Mouse (Mus musculus) stomach, embryonic 16.5 days (tissue): ENCODE data around the gene Pla2g10. TPM values are rescaled to one million over a fixed set of nuclear protein-coding genes. Genes with fewer than 3 reads are reported as not detected.
"Not testable (repeated sequence)": the region's sequence is repeated elsewhere in the genome, so short reads cannot be mapped to it uniquely, and the experiment has no call there.

Experiments used
- ATAC-seq: fragments of 200-750 bp; cut with Nextera tagmentation; 2 replicates; pipeline ENCODE4 v1.8.0; 2017; ENCODE audit warnings: moderate number of reproducible peaks, moderate TSS enrichment; ENCODE audit not compliant: insufficient read depth, low FRiP score
- H3K27ac ChIP-seq: fragments of 300-500 bp; sonication (generic); 2 replicates; pipeline ENCODE4 v1.5.1; 2014; ENCODE audit warnings: low read length
- H3K27me3 ChIP-seq: fragments of 300-500 bp; sonication (generic); 2 replicates; pipeline ENCODE4 v1.6.1; 2014; ENCODE audit warnings: low read length, control low read depth, mixed read lengths; ENCODE audit not compliant: control insufficient read depth, insufficient read depth
- H3K36me3 ChIP-seq: fragments of 300-500 bp; sonication (generic); 2 replicates; pipeline ENCODE4 v1.6.1; 2014; ENCODE audit warnings: low read length; ENCODE audit not compliant: control insufficient read depth, insufficient read depth
- H3K4me1 ChIP-seq: fragments of 300-500 bp; sonication (generic); 2 replicates; pipeline ENCODE4 v1.6.1; 2014; ENCODE audit warnings: low read length, control low read depth, mixed read lengths; ENCODE audit not compliant: control insufficient read depth, insufficient read depth
- H3K4me2 ChIP-seq: fragments of 300-500 bp; sonication (generic); 2 replicates; pipeline ENCODE4 v1.6.1; 2014; ENCODE audit warnings: low read depth, low read length, mixed read lengths
- H3K4me3 ChIP-seq: fragments of 300-500 bp; sonication (generic); replicated peaks from 2 replicates; pipeline ENCODE4 v1.5.1; 2014; ENCODE audit warnings: mild to moderate bottlenecking, low read length
- H3K9ac ChIP-seq: fragments of 300-500 bp; sonication (generic); 2 replicates; pipeline ENCODE4 v1.6.1; 2014; ENCODE audit warnings: low read length
- H3K9me3 ChIP-seq: fragments of 300-500 bp; sonication (generic); replicated peaks from 2 replicates; pipeline ENCODE4 v1.6.1; 2016; ENCODE audit warnings: low read length, control low read depth; ENCODE audit not compliant: control insufficient read depth
- WGBS: fragments of 180-500 bp; shearing (Covaris S2); extraction: QIAGEN DNeasy Blood & Tissue Kit; methylation state at CpG from one replicate; pipeline ENCODE4 v1.1.7; 2014; 5-methylcytosine and 5-hydroxymethylcytosine counted together
- polyA plus RNA-seq: library from polyadenylated mRNA; unstranded; fragments of >200 nt; fragmentation: Nextera tagmentation; extraction: Ambion mirVana; gene quantifications from 2 replicates; pipeline ENCODE4 v1.2.1, GENCODE M21; 2015

The Pla2g10 gene
- polyA plus RNA-seq, 1 experiment from 2014 or later: 43.3 TPM

GRCm38 (mm10) chr16:13754400-13755190 lies 23.8 kb upstream of the Pla2g10 start:
- no peak overlapping the region for H3K27ac ChIP-seq
- peak overlapping the region; percentile 56 for H3K4me3 ChIP-seq
- no peaks in the 10 kb centered on the region for H3K36me3 ChIP-seq
- peak overlapping the region; percentile 99 for H3K4me2 ChIP-seq
- peaks cover 4% of the 10 kb centered on the region; the same call in 1 of the 2 replicates for H3K4me1 ChIP-seq
- H3K9ac ChIP-seq: peak overlapping the region; percentile 70
- WGBS: 1% methylated on average over 65 of the region's 65 CpGs
- H3K27me3 ChIP-seq: no peaks in the 10 kb centered on the region
- H3K9me3 ChIP-seq: no peaks in the 10 kb centered on the region
- ATAC-seq: peak; percentile 97

- Histone ChIP-seq H3K9ac (peak overlapping the region; percentile 70), H3K4me2 (peak overlapping the region; percentile 99), H3K27ac (no peak overlapping the region), H3K27me3 (no peaks in the 10 kb centered on the region), H3K4me1 (peaks cover 4% of the 10 kb centered on the region; the same call in 1 of the 2 replicates), H3K36me3 (no peaks in the 10 kb centered on the region), H3K9me3 (no peaks in the 10 kb centered on the region), H3K4me3 (peak overlapping the region; percentile 56)
- 70% methylated on average over 8 of the region's 8 CpGs for WGBS
- ATAC-seq: no peak
These were observed 23.2 kb upstream of the Pla2g10 start for GRCm38 (mm10) chr16:13753986-13754385.

- H3K9ac ChIP-seq: no peak overlapping the region
- no peak overlapping the region for H3K27ac ChIP-seq
- no peaks in the 10 kb centered on the region for H3K27me3 ChIP-seq
- peaks cover 4% of the 10 kb centered on the region; the same call in 1 of the 2 replicates for H3K4me1 ChIP-seq
- ATAC-seq: no peak
- H3K36me3 ChIP-seq: no peaks in the 10 kb centered on the region
- 91% methylated on average over 13 of the region's 13 CpGs for WGBS
- no peaks in the 10 kb centered on the region for H3K9me3 ChIP-seq
- H3K4me2 ChIP-seq: no peak overlapping the region
- H3K4me3 ChIP-seq: no peak overlapping the region
These were observed 19.8 kb upstream of the Pla2g10 start for GRCm38 (mm10) chr16:13750626-13751025.

GRCm38 (mm10) chr16:13749981-13750380 lies 19.2 kb upstream of the Pla2g10 start:
- H3K9me3 ChIP-seq: no peaks in the 10 kb centered on the region
- H3K27me3 ChIP-seq: no peaks in the 10 kb centered on the region
- no peak overlapping the region for H3K27ac ChIP-seq
- 66% methylated on average over 3 of the region's 3 CpGs for WGBS
- no peak for ATAC-seq
- no peak overlapping the region for H3K4me3 ChIP-seq
- peaks cover 2% of the 10 kb centered on the region; the same call in 1 of the 2 replicates for H3K4me1 ChIP-seq
- no peak overlapping the region for H3K4me2 ChIP-seq
- H3K9ac ChIP-seq: no peak overlapping the region
- H3K36me3 ChIP-seq: no peaks in the 10 kb centered on the region

- H3K4me1 ChIP-seq: no peaks in the 10 kb centered on the region
- no peak overlapping the region for H3K27ac ChIP-seq
- H3K9ac ChIP-seq: no peak overlapping the region
- no peaks in the 10 kb centered on the region for H3K27me3 ChIP-seq
- no peak overlapping the region for H3K4me2 ChIP-seq
- no peak overlapping the region for H3K4me3 ChIP-seq
- WGBS: 63% methylated on average over 5 of the region's 5 CpGs
- H3K36me3 ChIP-seq: no peaks in the 10 kb centered on the region
- ATAC-seq: no peak
- H3K9me3 ChIP-seq: no peaks in the 10 kb centered on the region
These were observed 18.5 kb upstream of the Pla2g10 start for GRCm38 (mm10) chr16:13749306-13749705.

- H3K4me2 ChIP-seq, ATAC-seq, H3K4me1 ChIP-seq, H3K4me3 ChIP-seq, H3K9ac ChIP-seq, H3K27me3 ChIP-seq, H3K27ac ChIP-seq, H3K36me3 ChIP-seq, H3K9me3 ChIP-seq: not testable (repeated sequence)
- WGBS: 34% methylated on average over 10 of the region's 10 CpGs
These were observed 18.0 kb upstream of the Pla2g10 start for GRCm38 (mm10) chr16:13748813-13749212.

- WGBS: 62% methylated on average over 3 of the region's 3 CpGs
- Histone ChIP-seq H3K9me3 (no peaks in the 10 kb centered on the region), H3K27ac (no peak overlapping the region), H3K36me3 (no peaks in the 10 kb centered on the region), H3K4me3 (no peak overlapping the region), H3K9ac (no peak overlapping the region), H3K27me3 (no peaks in the 10 kb centered on the region), H3K4me2 (no peak overlapping the region), H3K4me1 (no peaks in the 10 kb centered on the region)
- no peak for ATAC-seq
These were observed 17.3 kb upstream of the Pla2g10 start for GRCm38 (mm10) chr16:13748124-13748523.

- no peaks in the 10 kb centered on the region for H3K27me3 ChIP-seq
- H3K9me3 ChIP-seq: no peaks in the 10 kb centered on the region
- H3K36me3 ChIP-seq: no peaks in the 10 kb centered on the region
- no peak overlapping the region for H3K27ac ChIP-seq
- H3K9ac ChIP-seq: no peak overlapping the region
- H3K4me3 ChIP-seq: no peak overlapping the region
- no peak for ATAC-seq
- H3K4me2 ChIP-seq: no peak overlapping the region
- WGBS: 91% methylated on average over 8 of the region's 8 CpGs
- H3K4me1 ChIP-seq: no peaks in the 10 kb centered on the region
These were observed 16.9 kb upstream of the Pla2g10 start for GRCm38 (mm10) chr16:13747708-13748107.

GRCm38 (mm10) chr16:13740844-13741243 lies 10.1 kb upstream of the Pla2g10 start:
- 60% methylated on average over 2 of the region's 2 CpGs for WGBS
- no peak overlapping the region for H3K9ac ChIP-seq
- H3K4me2 ChIP-seq: no peak overlapping the region
- H3K36me3 ChIP-seq: no peaks in the 10 kb centered on the region
- H3K9me3 ChIP-seq: no peaks in the 10 kb centered on the region
- H3K4me3 ChIP-seq: no peak overlapping the region
- no peaks in the 10 kb centered on the region for H3K27me3 ChIP-seq
- H3K4me1 ChIP-seq: no peaks in the 10 kb centered on the region
- no peak for ATAC-seq
- H3K27ac ChIP-seq: no peak overlapping the region
